In the genomic region with DNA sequence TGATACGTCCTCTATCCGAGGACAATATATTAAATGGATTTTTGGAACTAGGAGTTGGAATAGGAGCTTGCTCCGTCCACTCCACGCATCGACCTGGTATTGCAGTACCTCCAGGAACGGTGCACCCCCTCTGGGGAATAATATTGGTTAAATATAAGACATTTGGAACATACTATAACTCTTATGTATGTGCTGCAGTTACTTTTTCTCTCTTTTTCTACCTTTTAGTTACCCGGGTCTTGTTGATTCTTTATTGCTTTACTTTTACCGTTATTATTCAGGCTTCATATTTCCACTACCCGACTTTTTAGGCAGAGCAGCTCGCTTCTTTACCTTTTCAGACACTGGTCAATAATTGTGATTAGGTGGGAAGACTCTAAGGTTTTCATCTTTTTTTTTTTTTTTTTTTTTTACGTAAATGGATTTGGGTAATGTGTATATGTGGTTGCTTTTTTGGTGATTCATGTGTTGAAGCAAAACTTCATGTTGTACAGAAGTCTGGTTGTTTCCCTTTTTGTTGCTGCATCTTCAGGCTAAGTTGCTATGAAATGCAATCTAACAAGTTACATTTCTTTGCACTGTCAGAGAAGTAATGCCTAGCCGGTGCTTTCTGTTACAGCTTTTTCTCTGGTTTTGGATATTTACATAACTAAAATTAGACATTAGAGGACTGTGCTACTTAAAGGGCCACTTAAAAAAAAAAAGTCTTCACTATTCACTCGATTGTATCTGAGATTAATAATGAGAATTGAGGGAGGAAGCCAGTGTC, we compare ENCODE assay signal across 7 mouse cellular contexts. TPM values are rescaled to one million over a fixed set of nuclear protein-coding genes. Genes with fewer than 3 reads are reported as not detected.
A peak's percentile ranks its signal among the peaks of the same experiment; 100 is the strongest.
DNase-seq lines count a peak whose midpoint lies in the region; ATAC-seq and TF ChIP-seq lines count a peak whose summit lies in the region.

No protein-coding gene starts in this region.

- H3K27ac ChIP-seq in lung, embryonic 15.5 days, result no peak overlapping the region
- H3K27ac ChIP-seq in forebrain, embryonic 11.5 days (ENCODE audit: low read depth, low read length), result no peak overlapping the region
- no peak overlapping the region for H3K27ac ChIP-seq in intestine, postnatal 0 days (ENCODE audit: low read depth, low read length)
- no peak overlapping the region for H3K27ac ChIP-seq in lung, embryonic 16.5 days (ENCODE audit: low read length)
- H3K27ac ChIP-seq in stomach, embryonic 15.5 days, result no peak overlapping the region

- WGBS in lung, embryonic 15.5 days, result 1% methylated on average over 13 of the region's 13 CpGs
- WGBS in forebrain, embryonic 11.5 days, result 9% methylated on average over 11 of the region's 13 CpGs
- 3% methylated on average over 11 of the region's 13 CpGs for WGBS in intestine, postnatal 0 days
- 3% methylated on average over 11 of the region's 13 CpGs for WGBS in lung, embryonic 16.5 days
- WGBS in stomach, embryonic 15.5 days, result 2% methylated on average over 13 of the region's 13 CpGs

- H3K27me3 ChIP-seq in lung, embryonic 15.5 days, result peaks cover 5% of the 10 kb centered on the region; the same call in 1 of the 2 replicates
- no peaks in the 10 kb centered on the region; the same call in 1 of the 2 replicates for H3K27me3 ChIP-seq in forebrain, embryonic 11.5 days (ENCODE audit: control insufficient read depth, insufficient read depth, low read length)
- peaks cover 6% of the 10 kb centered on the region for H3K27me3 ChIP-seq in intestine, postnatal 0 days (replicated peaks; ENCODE audit: control insufficient read depth, insufficient read depth, low read length)
- peaks cover 12% of the 10 kb centered on the region for H3K27me3 ChIP-seq in lung, embryonic 16.5 days (ENCODE audit: control insufficient read depth, insufficient read depth, low read depth, low read length)
- H3K27me3 ChIP-seq in stomach, embryonic 15.5 days (replicated peaks), result peaks cover 11% of the 10 kb centered on the region; the same call in 1 of the 2 replicates

- H3K36me3 ChIP-seq in lung, embryonic 15.5 days, result no peaks in the 10 kb centered on the region
- H3K36me3 ChIP-seq in forebrain, embryonic 11.5 days (ENCODE audit: control insufficient read depth, insufficient read depth, low read length), result no peaks in the 10 kb centered on the region
- H3K36me3 ChIP-seq in intestine, postnatal 0 days (ENCODE audit: control insufficient read depth, insufficient read depth), result no peaks in the 10 kb centered on the region
- no peaks in the 10 kb centered on the region for H3K36me3 ChIP-seq in lung, embryonic 16.5 days (ENCODE audit: control insufficient read depth, insufficient read depth, low read length)
- H3K36me3 ChIP-seq in stomach, embryonic 15.5 days, result no peaks in the 10 kb centered on the region

- no peak for DNase-seq in lung, postnatal 4 days
- DNase-seq in R1 (ENCODE audit: low read depth, low spot score), result peak; percentile 64
- DNase-seq in forebrain, embryonic 11.5 days (ENCODE audit: low spot score), result no peak

- H3K4me1 ChIP-seq in lung, embryonic 15.5 days, result peaks cover 16% of the 10 kb centered on the region
- H3K4me1 ChIP-seq in forebrain, embryonic 11.5 days (replicated peaks; ENCODE audit: control insufficient read depth, insufficient read depth, low read length), result no peaks in the 10 kb centered on the region
- H3K4me1 ChIP-seq in intestine, postnatal 0 days (replicated peaks; ENCODE audit: control insufficient read depth, insufficient read depth, low read length), result 0 out of 2 replicates have a peak, but pooled peaks cover 3% of the 10 kb centered on the region
- peaks cover 3% of the 10 kb centered on the region; the same call in 1 of the 2 replicates for H3K4me1 ChIP-seq in lung, embryonic 16.5 days (replicated peaks; ENCODE audit: control insufficient read depth, insufficient read depth, low read length)
- H3K4me1 ChIP-seq in stomach, embryonic 15.5 days, result peaks cover 3% of the 10 kb centered on the region; the same call in 1 of the 2 replicates

- H3K9ac ChIP-seq in lung, embryonic 15.5 days, result no peak overlapping the region
- no peak overlapping the region for H3K9ac ChIP-seq in forebrain, embryonic 11.5 days (ENCODE audit: low read length)
- H3K9ac ChIP-seq in intestine, postnatal 0 days (ENCODE audit: low read depth, low read length), result no peak overlapping the region
- no peak overlapping the region for H3K9ac ChIP-seq in lung, embryonic 16.5 days (ENCODE audit: low read length)
- no peak overlapping the region for H3K9ac ChIP-seq in stomach, embryonic 15.5 days

- peak overlapping the region; percentile 41 for H3K4me2 ChIP-seq in lung, embryonic 15.5 days
- peak overlapping the region; percentile 20; the same call in 1 of the 2 replicates for H3K4me2 ChIP-seq in forebrain, embryonic 11.5 days (ENCODE audit: low read depth, low read length, severe bottlenecking)
- H3K4me2 ChIP-seq in intestine, postnatal 0 days (replicated peaks; ENCODE audit: low read depth), result peak overlapping the region; percentile 30
- peak overlapping the region; percentile 37 for H3K4me2 ChIP-seq in lung, embryonic 16.5 days (ENCODE audit: low read depth, low read length)
- H3K4me2 ChIP-seq in stomach, embryonic 15.5 days, result peak overlapping the region; percentile 17; the same call in 1 of the 2 replicates

- TF ChIP-seq CTCF in intestine, postnatal 0 days (IDR thresholded peaks at IDR 0.05; ENCODE audit: low read depth), result no peak

- H3K9me3 ChIP-seq in lung, embryonic 15.5 days, result no peaks in the 10 kb centered on the region
- H3K9me3 ChIP-seq in forebrain, embryonic 11.5 days (ENCODE audit: control insufficient read depth, low read length), result no peaks in the 10 kb centered on the region
- no peaks in the 10 kb centered on the region for H3K9me3 ChIP-seq in intestine, postnatal 0 days (ENCODE audit: control insufficient read depth)
- H3K9me3 ChIP-seq in lung, embryonic 16.5 days (ENCODE audit: control insufficient read depth, low read length), result no peaks in the 10 kb centered on the region
- H3K9me3 ChIP-seq in stomach, embryonic 15.5 days, result no peaks in the 10 kb centered on the region

- peak; percentile 66 for ATAC-seq in lung, embryonic 15.5 days (ENCODE audit: borderline replicate concordance, extremely low read depth, low FRiP score, low TSS enrichment)
- ATAC-seq in forebrain, embryonic 11.5 days (replicated peaks; ENCODE audit: low FRiP score), result no peak
- ATAC-seq in intestine, postnatal 0 days, result peak; percentile 65
- ATAC-seq in lung, embryonic 16.5 days (ENCODE audit: low read depth), result peak; percentile 69
- peak; percentile 76 for ATAC-seq in stomach, embryonic 15.5 days (ENCODE audit: insufficient read depth, low FRiP score, low read depth)

- no peak overlapping the region for H3K4me3 ChIP-seq in lung, embryonic 15.5 days
- H3K4me3 ChIP-seq in forebrain, embryonic 11.5 days (ENCODE audit: low read depth, low read length), result no peak overlapping the region
- H3K4me3 ChIP-seq in intestine, postnatal 0 days (ENCODE audit: low read depth, low read length), result no peak overlapping the region
- H3K4me3 ChIP-seq in lung, embryonic 16.5 days (ENCODE audit: low read length), result peak overlapping the region; percentile 28
- no peak overlapping the region for H3K4me3 ChIP-seq in stomach, embryonic 15.5 days (replicated peaks)

RNA-seq across cellular contexts. Expression of a gene that starts 25.1 kb away (rescaled TPM):
- polyA plus RNA-seq in lung, embryonic 15.5 days (2015; fragmentation: Nextera tagmentation; extraction: Ambion mirVana), result 2.3 and 4.8 TPM in 2 replicates
- polyA plus RNA-seq in forebrain, embryonic 11.5 days (2014; fragmentation: Nextera tagmentation; extraction: Ambion mirVana), result 3.3 and 4.5 TPM in 2 replicates
- polyA plus RNA-seq in intestine, postnatal 0 days (2015; fragmentation: Nextera tagmentation; extraction: Ambion mirVana), result 26.6 and 37.7 TPM in 2 replicates
- 2.7 and 3.3 TPM in 2 replicates for polyA plus RNA-seq in lung, embryonic 16.5 days (2015; fragmentation: Nextera tagmentation; extraction: Ambion mirVana)
- 8.5 and 9.7 TPM in 2 replicates for polyA plus RNA-seq in stomach, embryonic 15.5 days (2015; fragmentation: Nextera tagmentation; extraction: Ambion mirVana)

RNA-seq across cellular contexts. Expression of a gene that starts 46.9 kb away (rescaled TPM):
- polyA plus RNA-seq in lung, embryonic 15.5 days (2015; fragmentation: Nextera tagmentation; extraction: Ambion mirVana), result 23.0 and 24.8 TPM in 2 replicates
- 14.5 and 16.8 TPM in 2 replicates for polyA plus RNA-seq in forebrain, embryonic 11.5 days (2014; fragmentation: Nextera tagmentation; extraction: Ambion mirVana)
- polyA plus RNA-seq in intestine, postnatal 0 days (2015; fragmentation: Nextera tagmentation; extraction: Ambion mirVana), result 67.9 and 88.6 TPM in 2 replicates
- 20.3 and 20.7 TPM in 2 replicates for polyA plus RNA-seq in lung, embryonic 16.5 days (2015; fragmentation: Nextera tagmentation; extraction: Ambion mirVana)
- 47.1 and 57.3 TPM in 2 replicates for polyA plus RNA-seq in stomach, embryonic 15.5 days (2015; fragmentation: Nextera tagmentation; extraction: Ambion mirVana)

RNA-seq across cellular contexts. Expression of a gene that starts 47.0 kb away (rescaled TPM):
- 0.76 and 1.5 TPM in 2 replicates for polyA plus RNA-seq in lung, embryonic 15.5 days (2015; fragmentation: Nextera tagmentation; extraction: Ambion mirVana)
- polyA plus RNA-seq in forebrain, embryonic 11.5 days (2014; fragmentation: Nextera tagmentation; extraction: Ambion mirVana), result 11.9 and 12.4 TPM in 2 replicates
- polyA plus RNA-seq in intestine, postnatal 0 days (2015; fragmentation: Nextera tagmentation; extraction: Ambion mirVana), result 1.3 TPM in 2 replicates
- 0.87 and 1.3 TPM in 2 replicates for polyA plus RNA-seq in lung, embryonic 16.5 days (2015; fragmentation: Nextera tagmentation; extraction: Ambion mirVana)
- 3.2 and 3.3 TPM in 2 replicates for polyA plus RNA-seq in stomach, embryonic 15.5 days (2015; fragmentation: Nextera tagmentation; extraction: Ambion mirVana)
